Mouse (Mus musculus) small intestine, adult 2 months (tissue): ENCODE results near the gene Myl7. TPM values are rescaled to one million over a fixed set of nuclear protein-coding genes. Genes with fewer than 3 reads are reported as not detected.
"Not testable (repeated sequence)": the region's sequence is repeated elsewhere in the genome, so short reads cannot be mapped to it uniquely, and the experiment has no call there.

Source experiments
- H3K27ac ChIP-seq: fragments of 200-500 bp; 2 replicates; pipeline ENCODE4 v1.5.1; 2012; ENCODE audit warnings: low read depth, low read length, control low read depth, inconsistent platforms; ENCODE audit not compliant: insufficient read depth
- H3K27me3 ChIP-seq: fragments of 200-500 bp; 2 replicates; pipeline ENCODE4 v1.6.1; 2012; ENCODE audit warnings: mild to moderate bottlenecking, moderate library complexity, low read length, inconsistent platforms; ENCODE audit not compliant: control insufficient read depth, insufficient read depth
- H3K36me3 ChIP-seq: fragments of 200-500 bp; 2 replicates; pipeline ENCODE4 v1.6.1; 2012; ENCODE audit warnings: mild to moderate bottlenecking, low read length, control low read depth, inconsistent platforms; ENCODE audit not compliant: control insufficient read depth, insufficient read depth
- H3K4me1 ChIP-seq: fragments of 200-500 bp; 2 replicates; pipeline ENCODE4 v1.6.1; 2012; ENCODE audit warnings: low read length, inconsistent platforms, mixed read lengths; ENCODE audit not compliant: control insufficient read depth, insufficient read depth, insufficient read length
- H3K4me3 ChIP-seq: fragments of 200-500 bp; 2 replicates; pipeline ENCODE4 v1.5.1; 2012; ENCODE audit warnings: low read depth, mild to moderate bottlenecking, control low read depth, inconsistent platforms, low read length, moderate library complexity
- CTCF ChIP-seq: fragments of 200-500 bp; IDR thresholded peaks from 2 replicates; pipeline ENCODE4 v1.5.1; 2012; ENCODE audit warnings: low read depth, mild to moderate bottlenecking, control low read depth, inconsistent platforms, low read length, moderate library complexity, mixed read lengths; ENCODE audit not compliant: insufficient replicate concordance, insufficient read length; ENCODE audit errors: extremely low read depth
- POLR2A ChIP-seq: fragments of 200-500 bp; IDR thresholded peaks from 2 replicates; pipeline ENCODE4 v1.6.1; 2012; ENCODE audit warnings: low read depth, mild to moderate bottlenecking, control low read depth, inconsistent platforms, low read length, moderate library complexity
- WGBS: fragments of 180-500 bp; shearing (Covaris S2); methylation state at CpG from one replicate; pipeline ENCODE4 v1.1.7; 2018; 5-methylcytosine and 5-hydroxymethylcytosine counted together
- polyA plus RNA-seq: library from polyadenylated mRNA; depleted of rRNA; stranded (reverse); fragments of >200 nt; gene quantifications from 2 replicates; pipeline ENCODE4 v1.2.3, GENCODE M21; 2012

The Myl7 gene
- polyA plus RNA-seq, 1 experiment: 9.7 TPM

- no peaks in the 10 kb centered on the region for H3K27me3 ChIP-seq
- TF ChIP-seq POLR2A (no peak), CTCF (no peak)
- WGBS: 24% methylated on average over 4 of the region's 4 CpGs
- no peak overlapping the region for H3K4me3 ChIP-seq
- H3K36me3 ChIP-seq: no peaks in the 10 kb centered on the region
- peaks cover 38% of the 10 kb centered on the region for H3K4me1 ChIP-seq
- H3K27ac ChIP-seq: no peak overlapping the region
These were observed 5.7 kb downstream of the Myl7 start for GRCm38 (mm10) chr11:5892810-5893368.

- 26% methylated on average over 8 of the region's 8 CpGs for WGBS
- H3K27me3 ChIP-seq: no peaks in the 10 kb centered on the region
These were observed 6.4 kb downstream of the Myl7 start for GRCm38 (mm10) chr11:5892151-5892591.

GRCm38 (mm10) chr11:5888563-5888962, 10.0 kb downstream of the Myl7 start:
- H3K4me3 ChIP-seq, H3K27me3 ChIP-seq, H3K36me3 ChIP-seq, H3K27ac ChIP-seq: not testable (repeated sequence)
- peaks cover 13% of the 10 kb centered on the region for H3K4me1 ChIP-seq
- WGBS: 76% methylated on average over 5 of the region's 5 CpGs

More at GRCm38 (mm10) chr11:5892151-5892591, 6.4 kb downstream of the Myl7 start:
- H3K27ac ChIP-seq: no peak overlapping the region
- TF ChIP-seq POLR2A (no peak), CTCF (no peak)
- peaks cover 32% of the 10 kb centered on the region for H3K4me1 ChIP-seq
- no peak overlapping the region for H3K4me3 ChIP-seq
- no peaks in the 10 kb centered on the region for H3K36me3 ChIP-seq

GRCm38 (mm10) chr11:5887250-5887649, 11.3 kb downstream of the Myl7 start:
- no peak overlapping the region for H3K27ac ChIP-seq
- TF ChIP-seq POLR2A (no peak), CTCF (no peak)
- WGBS: 90% methylated on average over 5 of the region's 5 CpGs
- no peak overlapping the region for H3K4me3 ChIP-seq
- H3K4me1 ChIP-seq: peaks cover 4% of the 10 kb centered on the region
- H3K36me3 ChIP-seq: no peaks in the 10 kb centered on the region
- H3K27me3 ChIP-seq: no peaks in the 10 kb centered on the region

- no peak overlapping the region for H3K27ac ChIP-seq
- no peak overlapping the region for H3K4me3 ChIP-seq
- H3K4me1 ChIP-seq: no peaks in the 10 kb centered on the region
- no peaks in the 10 kb centered on the region for H3K36me3 ChIP-seq
- H3K27me3 ChIP-seq: no peaks in the 10 kb centered on the region
- TF ChIP-seq CTCF: peak; percentile 67; the same call in 1 of the 2 replicates
- TF ChIP-seq POLR2A: no peak
- WGBS: 16% methylated on average over 9 of the region's 9 CpGs
These were observed 12.4 kb downstream of the Myl7 start for GRCm38 (mm10) chr11:5886187-5886586.

GRCm38 (mm10) chr11:5882518-5882917, 16.1 kb downstream of the Myl7 start:
- H3K27ac ChIP-seq: no peak overlapping the region
- no peaks in the 10 kb centered on the region for H3K27me3 ChIP-seq
- TF ChIP-seq CTCF (no peak), POLR2A (no peak)
- peaks cover 3% of the 10 kb centered on the region for H3K4me1 ChIP-seq
- no peaks in the 10 kb centered on the region for H3K36me3 ChIP-seq
- 68% methylated on average over 8 of the region's 8 CpGs for WGBS
- no peak overlapping the region for H3K4me3 ChIP-seq

GRCm38 (mm10) chr11:5879905-5880304, 18.7 kb downstream of the Myl7 start:
- Histone ChIP-seq H3K36me3 (peaks cover 2% of the 10 kb centered on the region), H3K4me3 (no peak overlapping the region), H3K27me3 (no peaks in the 10 kb centered on the region), H3K27ac (no peak overlapping the region), H3K4me1 (peaks cover 11% of the 10 kb centered on the region)
- TF ChIP-seq POLR2A: no peak
- TF ChIP-seq CTCF: peak; percentile 64; the same call in 1 of the 2 replicates
- WGBS: 82% methylated on average over 5 of the region's 5 CpGs

GRCm38 (mm10) chr11:5878661-5879060, 19.9 kb downstream of the Myl7 start:
- H3K4me3 ChIP-seq: no peak overlapping the region
- no peaks in the 10 kb centered on the region for H3K27me3 ChIP-seq
- peaks cover 13% of the 10 kb centered on the region for H3K36me3 ChIP-seq
- peaks cover 11% of the 10 kb centered on the region for H3K4me1 ChIP-seq
- no peak for TF ChIP-seq POLR2A
- no peak for TF ChIP-seq CTCF
- 41% methylated on average over 8 of the region's 8 CpGs for WGBS
- peak overlapping the region; percentile 41; the same call in 1 of the 2 replicates for H3K27ac ChIP-seq
